Mouse (Mus musculus) layer of hippocampus, adult 2 months (tissue): ENCODE measurements around the gene S100a3. TPM values are rescaled to one million over a fixed set of nuclear protein-coding genes. Genes with fewer than 3 reads are reported as not detected.
A peak's percentile ranks its signal among the peaks of the same experiment; 100 is the strongest.

Experiments
- DNase-seq, 2 experiments: peaks; one replicate each; pipeline ENCODE4 v3.0.0; 2022; ENCODE audit warnings: low spot score in 2 of 2
- H3K27ac ChIP-seq: fragments of 200-600 bp; 2 replicates; pipeline ENCODE4 v1.8.1; 2022
- H3K4me3 ChIP-seq: fragments of 200-600 bp; 2 replicates; pipeline ENCODE4 v1.8.1; 2022; ENCODE audit warnings: mild to moderate bottlenecking
- CTCF ChIP-seq: fragments of 200-600 bp; conservative IDR thresholded peaks from 2 replicates; pipeline ENCODE4 v1.8.1; 2022; ENCODE audit warnings: antibody characterized with exemption, mild to moderate bottlenecking, moderate library complexity
- total RNA-seq, 2 experiments: library from RNA; stranded (reverse); gene quantifications; 2 replicates each; pipeline ENCODE4 v1.2.3; 2021

The S100a3 gene
- total RNA-seq, 2 experiments from 2014 or later = 0.64 to 0.79 TPM

DNA sequence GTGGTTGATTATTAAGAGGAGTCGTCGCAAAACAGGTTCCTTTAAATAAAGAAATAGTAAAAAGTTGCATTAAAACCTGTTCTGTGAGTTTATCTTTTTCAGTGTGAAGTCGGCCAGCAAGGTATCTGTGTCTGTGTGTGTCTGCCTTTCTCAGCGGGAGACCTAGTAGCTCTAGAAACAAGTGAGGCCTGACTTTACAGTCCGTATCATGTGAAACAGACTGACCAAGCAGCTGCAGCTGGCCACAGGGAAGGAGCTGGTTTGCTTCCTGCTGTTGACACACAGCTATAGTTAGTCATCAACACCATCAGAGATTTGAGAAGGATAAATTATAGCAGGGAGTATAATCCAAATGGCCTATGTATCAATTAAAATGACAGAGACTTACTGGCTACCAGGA lies 28.7 kb upstream of the S100a3 start:
- DNase-seq = no peak
- Histone ChIP-seq H3K27ac (no peak overlapping the region), H3K4me3 (no peak overlapping the region)
- TF ChIP-seq CTCF = no peak

DNA sequence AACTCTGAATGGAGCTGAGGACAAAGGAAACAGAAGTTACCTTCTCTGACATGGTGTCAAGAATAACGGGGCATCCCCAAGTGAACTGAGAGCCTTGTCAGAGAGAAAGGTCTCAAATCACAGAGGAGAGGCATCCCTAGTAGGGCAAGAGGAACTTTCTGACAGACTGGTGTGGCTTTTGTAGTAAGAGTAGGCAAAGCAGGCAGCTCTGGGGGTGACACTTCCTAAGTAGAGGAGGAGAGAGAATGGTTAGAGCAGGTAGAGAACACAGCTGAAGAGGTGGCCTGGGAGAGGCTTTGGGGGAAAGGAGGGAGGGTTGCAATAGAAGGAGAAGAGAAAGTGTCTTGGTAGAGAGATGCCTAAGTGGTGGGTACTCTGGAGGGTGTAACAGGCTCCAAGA lies 24.9 kb upstream of the S100a3 start:
- TF ChIP-seq CTCF = no peak
- no peak overlapping the region for H3K27ac ChIP-seq
- H3K4me3 ChIP-seq = no peak overlapping the region
- DNase-seq = no peak

DNA sequence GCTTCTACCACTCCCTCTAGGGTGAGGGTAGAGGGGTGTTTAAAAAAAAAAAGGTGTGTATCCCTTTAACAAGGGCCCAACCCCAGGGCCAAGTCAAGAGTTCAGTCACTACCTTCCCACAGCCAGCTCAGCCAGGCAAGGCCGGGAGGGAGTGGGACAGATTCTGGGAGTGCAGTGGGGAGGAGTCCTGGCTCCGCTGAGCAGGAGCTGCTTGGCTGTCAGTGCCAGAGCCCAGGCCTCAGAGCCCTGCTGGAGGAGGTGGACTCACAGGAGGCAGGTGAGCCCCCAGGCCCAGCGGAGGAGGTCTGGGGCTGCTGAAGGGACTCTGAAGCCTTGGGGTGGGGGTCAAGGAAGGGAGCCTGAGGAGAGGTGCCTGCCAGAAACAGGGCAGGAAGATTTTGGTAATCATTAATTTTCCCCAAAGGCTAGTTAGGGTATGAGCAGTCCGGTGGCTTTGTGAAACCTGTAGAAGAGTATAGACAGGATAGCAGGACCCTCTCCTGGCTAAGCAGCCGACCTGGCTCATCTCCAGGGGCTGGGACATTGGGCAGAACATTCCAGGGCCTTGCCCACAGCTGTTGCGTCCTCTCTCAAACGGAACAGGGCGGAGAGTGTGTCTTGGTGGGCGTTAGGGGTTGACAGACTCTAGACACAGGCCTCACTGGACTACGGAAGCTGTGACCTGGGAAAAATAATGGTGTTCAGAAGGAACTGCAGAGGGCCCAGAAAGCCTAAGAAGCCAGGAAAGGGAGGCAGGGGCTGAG lies 23.1 kb upstream of the S100a3 start, which contains the start of gene S100a16:
S100a16 (plus strand) TSS at position 114 of the 764 bp plus-strand sequence.
- DNase-seq = peak; percentile 54 to 61
- Histone ChIP-seq H3K27ac (peak within 1 kb of the TSS; percentile 92), H3K4me3 (peak within 1 kb of the TSS; percentile 52)
- TF ChIP-seq CTCF = no peak

DNA sequence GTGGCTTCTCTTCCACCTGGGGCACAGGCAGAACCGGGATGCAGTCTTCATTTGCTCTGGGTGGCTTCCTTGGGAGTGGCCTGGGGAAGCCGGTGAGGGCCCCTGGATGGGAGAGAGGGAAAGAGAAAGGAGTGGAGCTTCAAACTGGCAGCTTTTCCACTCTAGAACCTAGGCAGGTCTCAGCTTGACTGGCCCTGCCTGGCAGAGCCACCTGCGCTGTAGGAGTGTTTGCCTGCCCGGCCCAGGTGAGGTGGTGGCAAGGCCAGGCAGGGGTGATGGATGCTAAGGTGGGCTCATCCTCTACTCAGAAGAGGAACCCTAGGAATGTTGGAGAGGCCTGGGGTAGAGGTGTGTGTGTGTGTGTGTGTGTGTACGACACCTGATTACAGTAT lies 22.5 kb upstream of the S100a3 start:
- DNase-seq = no peak
- peak overlapping the region; percentile 92 for H3K27ac ChIP-seq
- TF ChIP-seq CTCF = no peak
- peak overlapping the region; percentile 52 for H3K4me3 ChIP-seq

DNA sequence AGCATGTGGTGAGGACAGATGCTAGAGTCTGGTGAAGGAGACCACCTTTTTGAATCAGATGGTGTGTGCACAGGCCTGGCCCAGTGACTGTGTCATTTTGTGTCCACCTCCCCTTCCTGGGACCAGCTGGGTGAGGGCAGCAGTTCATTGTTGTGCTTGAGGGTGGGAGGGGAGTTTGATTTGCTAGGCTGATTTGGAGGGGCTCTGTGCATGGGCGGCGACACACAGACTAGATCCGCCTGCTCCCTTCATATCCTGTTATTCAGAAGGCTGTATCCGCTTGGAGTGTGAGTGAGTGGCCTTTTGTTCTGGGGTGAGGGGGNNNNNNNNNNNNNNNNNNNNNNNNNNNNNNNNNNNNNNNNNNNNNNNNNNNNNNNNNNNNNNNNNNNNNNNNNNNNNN lies 19.5 kb upstream of the S100a3 start:
- Histone ChIP-seq H3K27ac (peak overlapping the region; percentile 93), H3K4me3 (peak overlapping the region; percentile 45)
- no peak for TF ChIP-seq CTCF
- DNase-seq = peak; percentile 25 to 61

DNA sequence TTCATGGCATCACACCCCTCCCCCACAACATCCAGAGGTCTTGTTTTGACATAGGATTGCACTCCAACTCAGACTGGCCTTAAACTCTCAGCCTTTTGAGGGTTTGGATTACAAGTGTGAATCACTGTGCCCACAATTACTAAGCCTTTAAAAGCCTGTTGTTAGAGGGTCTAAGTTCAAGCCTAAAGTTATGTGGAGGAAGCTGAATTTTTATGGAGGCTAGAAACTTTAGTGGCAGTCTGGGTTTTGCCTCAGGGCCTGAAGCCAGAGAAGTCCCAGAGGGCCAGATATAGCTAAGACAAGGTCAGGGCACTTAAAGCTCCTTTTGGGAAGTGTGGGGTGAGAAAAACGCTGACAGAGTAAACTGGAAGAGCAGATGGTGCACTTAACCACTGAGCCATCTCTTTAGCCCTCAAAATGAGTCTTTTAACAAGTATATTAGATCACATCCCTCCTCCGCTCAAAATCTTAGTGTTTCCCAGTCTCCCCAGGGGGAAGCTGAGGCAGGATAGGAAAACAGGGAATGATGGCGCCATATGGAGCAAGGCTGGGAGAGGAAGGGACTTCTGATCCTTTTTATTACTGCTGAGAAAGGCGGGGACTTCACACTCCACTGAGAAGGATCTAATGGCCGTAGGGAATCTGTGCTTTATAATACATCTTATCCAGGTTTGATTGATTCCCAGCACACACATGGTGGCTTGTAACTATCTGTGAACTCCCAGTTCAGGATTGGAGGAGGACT lies 10.5 kb upstream of the S100a3 start:
- no peak overlapping the region for H3K4me3 ChIP-seq
- H3K27ac ChIP-seq = no peak overlapping the region
- no peak for TF ChIP-seq CTCF
- no peak for DNase-seq

DNA sequence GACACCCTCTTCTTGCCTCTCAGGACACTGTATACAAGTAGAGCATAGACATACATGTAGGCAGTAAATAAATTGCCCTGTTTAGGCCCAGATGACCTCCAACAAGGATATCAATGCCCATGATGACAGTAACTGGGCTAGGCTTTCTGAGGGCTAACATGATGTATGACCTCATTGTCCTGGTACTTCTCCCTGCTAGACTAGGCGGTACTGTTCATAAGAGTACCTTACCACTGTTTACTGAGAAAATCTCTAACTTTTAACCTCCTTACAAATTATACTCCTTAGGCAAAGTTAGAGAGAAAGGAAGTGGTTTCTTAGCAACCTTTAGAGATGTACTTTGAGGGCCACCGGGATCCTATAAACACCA lies 10.0 kb upstream of the S100a3 start:
- no peak overlapping the region for H3K4me3 ChIP-seq
- no peak for TF ChIP-seq CTCF

DNA sequence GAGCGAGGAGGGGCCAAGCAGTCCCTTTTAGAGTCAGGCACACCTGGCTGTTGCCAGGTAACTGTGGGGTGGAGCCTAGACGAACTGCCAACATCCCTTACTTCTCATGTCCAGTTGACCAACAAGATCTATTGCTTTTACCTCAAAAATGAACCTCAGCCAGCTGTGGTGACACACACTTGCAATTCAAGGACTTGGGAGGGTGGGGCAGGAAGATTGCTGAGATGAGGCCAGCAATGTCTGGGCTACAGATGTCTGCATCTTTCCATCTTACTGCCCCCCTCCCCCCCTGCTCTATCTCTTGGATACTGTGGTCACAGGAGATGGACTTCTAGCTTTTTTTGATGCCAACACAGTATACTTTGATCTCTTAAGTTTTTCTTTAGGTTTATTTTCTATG lies 8.1 kb upstream of the S100a3 start:
- no peak overlapping the region for H3K4me3 ChIP-seq
- no peak for DNase-seq
- no peak overlapping the region for H3K27ac ChIP-seq
- no peak for TF ChIP-seq CTCF

More for the DNA sequence above, 10.0 kb upstream of the S100a3 start:
- H3K27ac ChIP-seq = no peak overlapping the region
- DNase-seq = no peak

DNA sequence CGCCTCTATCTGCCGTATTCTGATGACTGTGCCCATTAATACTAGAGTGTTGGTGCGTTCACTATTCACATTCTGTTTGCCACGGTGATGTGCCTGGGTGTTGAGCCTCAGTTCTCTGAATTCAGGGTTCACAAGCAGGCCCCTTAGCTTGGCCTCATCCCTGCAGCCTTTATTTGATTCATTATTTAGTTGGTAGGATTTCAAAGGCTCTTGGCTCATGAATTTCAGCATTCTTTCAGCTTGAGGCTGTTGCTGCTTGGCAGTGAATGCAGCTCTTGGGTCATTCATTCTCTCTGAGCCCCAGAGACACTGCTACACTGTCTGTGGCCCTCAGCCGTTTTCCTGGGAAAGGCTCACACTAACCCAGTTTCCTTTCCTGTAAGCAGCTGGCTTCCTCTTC lies 4.4 kb upstream of the S100a3 start:
- no peak for TF ChIP-seq CTCF
- H3K27ac ChIP-seq = peak overlapping the region; percentile 86
- DNase-seq = peak; percentile 38 to 78
- no peak overlapping the region for H3K4me3 ChIP-seq

DNA sequence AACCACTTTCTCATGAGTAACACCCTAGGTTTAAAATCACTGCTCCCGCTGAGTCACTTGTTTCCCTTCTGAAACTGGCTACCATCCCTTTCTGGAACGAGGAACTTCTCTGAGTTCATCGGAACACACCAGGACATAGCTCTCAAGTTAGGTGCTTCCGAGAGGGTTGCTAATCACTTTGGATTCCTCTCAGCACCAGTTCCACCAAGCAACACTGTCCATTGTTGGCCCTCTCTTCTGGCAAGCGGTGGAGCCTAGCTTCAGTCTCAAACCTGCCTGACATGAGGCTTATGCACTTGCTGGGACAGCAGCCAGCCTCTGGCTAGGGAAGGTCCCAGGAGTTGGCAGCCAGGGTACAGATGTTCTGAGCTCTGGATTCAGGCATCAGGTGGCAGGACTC lies 14.3 kb downstream of the S100a3 start:
- DNase-seq = no peak
- no peak overlapping the region for H3K27ac ChIP-seq
- no peak for TF ChIP-seq CTCF
- H3K4me3 ChIP-seq = no peak overlapping the region

DNA sequence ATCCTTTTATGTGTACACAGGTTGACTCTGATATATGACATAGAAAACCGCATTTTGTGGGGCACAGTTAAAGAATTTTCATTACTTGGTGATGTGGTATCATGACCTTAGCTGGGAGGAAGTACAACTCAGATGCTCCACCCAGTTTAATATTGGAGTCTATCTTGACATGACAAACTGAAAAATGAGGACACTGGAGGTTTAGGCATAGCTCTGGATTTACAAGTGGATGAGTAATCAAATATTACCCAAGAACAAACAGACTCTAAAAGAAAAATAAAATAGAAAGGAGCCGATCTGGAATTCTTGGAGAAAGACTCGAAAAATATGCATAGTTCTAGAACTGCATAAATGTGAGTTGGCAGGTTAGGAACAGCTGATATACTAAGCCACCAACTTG lies 14.9 kb downstream of the S100a3 start:
- H3K4me3 ChIP-seq = no peak overlapping the region
- no peak for DNase-seq
- no peak for TF ChIP-seq CTCF
- H3K27ac ChIP-seq = no peak overlapping the region

DNA sequence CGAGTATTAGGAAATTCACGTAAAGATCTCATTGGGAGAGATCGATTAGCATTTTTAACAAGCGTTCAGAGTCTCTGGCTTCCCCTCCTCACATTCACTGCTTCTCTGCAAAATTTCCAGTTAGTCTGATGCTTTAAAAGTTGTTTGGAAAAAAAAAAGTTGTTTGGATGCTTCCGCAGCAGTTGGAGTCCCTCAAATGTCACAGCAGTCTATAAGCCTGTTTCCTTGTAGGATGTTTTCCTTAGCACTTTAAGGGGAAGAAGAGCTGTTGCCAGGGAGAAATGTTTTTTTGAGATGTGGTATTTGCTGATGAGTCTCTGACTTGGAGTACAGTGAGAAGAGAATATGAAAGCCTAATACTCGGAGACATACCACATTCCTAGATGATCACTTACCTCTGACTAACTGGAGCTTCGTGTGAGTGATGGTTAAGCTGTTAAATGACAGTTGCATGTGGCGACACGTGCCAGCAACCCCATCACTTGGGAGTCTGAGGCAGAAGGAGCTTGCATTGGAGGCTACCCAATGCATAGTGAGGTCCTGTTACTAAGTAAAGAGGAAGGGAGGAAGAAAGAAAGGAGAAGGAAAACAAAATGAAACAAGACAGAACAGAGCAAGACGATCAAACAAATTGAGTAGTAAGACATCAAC lies 16.1 kb downstream of the S100a3 start:
- TF ChIP-seq CTCF = no peak
- Histone ChIP-seq H3K4me3 (no peak overlapping the region), H3K27ac (no peak overlapping the region)
- DNase-seq = no peak

DNA sequence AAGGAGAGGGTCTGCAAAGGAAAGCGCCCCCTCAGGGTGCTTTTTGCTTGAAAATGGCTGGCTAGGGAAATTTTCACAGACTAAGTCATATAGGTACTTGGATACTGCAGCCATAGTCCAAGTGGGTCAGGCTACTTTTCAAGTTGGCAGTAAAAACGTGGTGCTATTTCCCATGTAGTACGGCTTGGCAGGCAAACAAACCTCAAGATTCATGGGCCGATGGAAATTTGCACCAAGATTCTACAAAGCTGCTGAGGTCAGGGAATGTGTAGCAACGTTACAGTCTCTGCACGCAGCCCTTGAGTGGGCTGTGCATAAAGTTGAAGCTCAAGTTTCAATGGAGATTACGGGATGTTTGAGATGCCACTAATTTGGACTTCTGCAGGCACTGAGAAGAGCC lies 19.1 kb downstream of the S100a3 start:
- no peak overlapping the region for H3K4me3 ChIP-seq
- no peak overlapping the region for H3K27ac ChIP-seq
- DNase-seq = no peak
- TF ChIP-seq CTCF = no peak
